Mouse (Mus musculus): ENCODE results near the gene Kmt2b.

DNA sequence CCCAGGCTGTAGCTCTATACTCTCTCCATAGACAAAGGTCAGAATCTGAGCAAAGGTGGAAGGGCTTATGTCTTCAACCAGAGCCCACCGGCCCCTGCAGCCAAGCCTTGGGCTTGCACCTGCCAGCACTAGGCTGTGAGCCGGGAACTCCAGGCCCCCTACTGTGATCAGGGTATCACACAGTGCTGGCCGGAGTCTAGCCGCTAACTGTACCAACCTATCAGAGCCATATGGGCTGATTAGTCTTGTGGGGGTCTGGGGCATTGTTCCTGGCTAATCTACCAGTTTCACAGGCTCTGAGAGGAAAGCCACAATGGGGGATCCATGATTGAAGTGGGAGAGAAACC is 3.1 kb upstream of the Kmt2b start:
- TF ChIP-seq POLR2A (IDR thresholded peaks at IDR 0.05; ENCODE audit: control insufficient read depth in 1 of 2, insufficient read depth in 1 of 2, low read depth in 1 of 2, low read length in 2 of 2, poor library complexity in 1 of 2) (no peak), CHD2 (IDR thresholded peaks at IDR 0.05; ENCODE audit: low read length) (no peak), ELF1 (IDR thresholded peaks at IDR 0.05; ENCODE audit: low read depth, low read length) (no peak), CTCF (IDR thresholded peaks at IDR 0.05 in 2 of 3, conservative IDR thresholded peaks at IDR 0.05 in 1 of 3; ENCODE audit: control insufficient read depth in 1 of 3, insufficient read depth in 1 of 3, low read depth in 2 of 3, low read length in 3 of 3, poor library complexity in 1 of 3, severe bottlenecking in 1 of 3) (no peak), EP300 (IDR thresholded peaks at IDR 0.05; ENCODE audit: low read depth in 1 of 2, low read length in 2 of 2) (no peak), USF2 (IDR thresholded peaks at IDR 0.05; ENCODE audit: borderline replicate concordance in 1 of 2, insufficient read depth in 1 of 2, low read depth in 1 of 2, low read length in 2 of 2) (no peak)
